ENCODE assay signal across 9 mouse cellular contexts in genomic region chr2:25708121-25708520, GRCm38 (mm10). TPM values are rescaled to one million over a fixed set of nuclear protein-coding genes. Genes with fewer than 3 reads are reported as not detected.
DNase-seq lines count a peak whose midpoint lies in the region; ATAC-seq and TF ChIP-seq lines count a peak whose summit lies in the region.
"Had no signal": no experiment of that assay in that cellular context is flagged by ENCODE, and none has a peak within 500 bp of the region (broad histone marks: within the 10 kb centered on the region; RNA-seq: fewer than 3 reads in every experiment).

No protein-coding gene starts in this region.

- H3K9ac ChIP-seq in liver, adult 2 months (ENCODE audit: low read depth, low read length) = no peak overlapping the region
- H3K9ac ChIP-seq in liver, embryonic 11.5 days (ENCODE audit: low read depth, low read length) = no peak overlapping the region
- H3K9ac ChIP-seq in forebrain, embryonic 16.5 days (replicated peaks; ENCODE audit: low read depth, low read length) = no peak overlapping the region
- H3K9ac ChIP-seq in intestine, embryonic 15.5 days = no peak overlapping the region
- peak overlapping the region; percentile 41; the same call in 1 of the 2 replicates for H3K9ac ChIP-seq in neural tube, embryonic 13.5 days

- no peak for TF ChIP-seq POLR2A in liver, adult 2 months (IDR thresholded peaks at IDR 0.05; ENCODE audit: extremely low read depth, insufficient read depth, low read length)
- TF ChIP-seq POLR2A in brain, embryonic 14.5 days (IDR thresholded peaks at IDR 0.05; ENCODE audit: borderline replicate concordance, extremely low read depth, insufficient read depth, insufficient read length, poor library complexity, severe bottlenecking) = no peak

- 88% methylated on average over 2 of the region's 2 CpGs for WGBS in liver, adult 2 months
- 63% methylated on average over 2 of the region's 2 CpGs for WGBS in liver, embryonic 11.5 days
- WGBS in forebrain, embryonic 16.5 days = 87% methylated on average over 2 of the region's 2 CpGs
- 68% methylated on average over 2 of the region's 2 CpGs for WGBS in intestine, embryonic 15.5 days
- 84% methylated on average over 2 of the region's 2 CpGs for WGBS in neural tube, embryonic 13.5 days

- no peak overlapping the region; the same call in 1 of the 2 replicates for H3K27ac ChIP-seq in liver, adult 2 months (replicated peaks; ENCODE audit: insufficient read depth, low read depth, low read length)
- no peak overlapping the region for H3K27ac ChIP-seq in liver, embryonic 11.5 days (ENCODE audit: low read depth, low read length)
- no peak overlapping the region for H3K27ac ChIP-seq in forebrain, embryonic 16.5 days (ENCODE audit: low read length)
- H3K27ac ChIP-seq in intestine, embryonic 15.5 days = no peak overlapping the region
- H3K27ac ChIP-seq in neural tube, embryonic 13.5 days (replicated peaks) = no peak overlapping the region

- no peaks in the 10 kb centered on the region for H3K9me3 ChIP-seq in liver, embryonic 11.5 days (ENCODE audit: control insufficient read depth, low read length)
- H3K9me3 ChIP-seq in forebrain, embryonic 16.5 days (ENCODE audit: control insufficient read depth, low read length) = no peaks in the 10 kb centered on the region
- no peaks in the 10 kb centered on the region for H3K9me3 ChIP-seq in intestine, embryonic 15.5 days
- no peaks in the 10 kb centered on the region for H3K9me3 ChIP-seq in neural tube, embryonic 13.5 days

- intact Hi-C loops in left cerebral cortex, postnatal 25 days (cut with DNase I) = loop anchor here (5.0 kb wide), 1 partner anchor 274 kb away; the partner anchor contains the start of gene Camsap1

- no peak overlapping the region for H3K4me3 ChIP-seq in liver, adult 2 months (ENCODE audit: insufficient read depth, low read depth, low read length)
- no peak overlapping the region for H3K4me3 ChIP-seq in liver, embryonic 11.5 days (ENCODE audit: low read depth, low read length)
- H3K4me3 ChIP-seq in forebrain, embryonic 16.5 days (replicated peaks; ENCODE audit: low read length) = 0 out of 2 replicates have a peak overlapping the region, but pooled peaks have one; percentile 15
- 0 out of 2 replicates have a peak overlapping the region, but pooled peaks have one; percentile 8 for H3K4me3 ChIP-seq in intestine, embryonic 15.5 days (replicated peaks)
- peak overlapping the region; percentile 23 for H3K4me3 ChIP-seq in neural tube, embryonic 13.5 days

- peak; percentile 23 for DNase-seq in liver, adult 2 months (ENCODE audit: extremely low read depth, low read depth, low spot score)
- DNase-seq in liver, embryonic 11.5 days (ENCODE audit: low spot score) = no peak
- peak; percentile 36 for DNase-seq in brain, embryonic 14.5 days (ENCODE audit: low read depth)
- DNase-seq in left cerebral cortex, postnatal 25 days (ENCODE audit: low spot score in 2 of 2) = peak; percentile 22 to 57
- DNase-seq in thymus, postnatal 14 days = peak; percentile 45

- no peaks in the 10 kb centered on the region for H3K79me2 ChIP-seq in liver, adult 2 months (ENCODE audit: control insufficient read depth, insufficient read depth, low read length)

- TF ChIP-seq CTCF in liver, adult 2 months (IDR thresholded peaks at IDR 0.05; ENCODE audit: low read depth, low read length) = peak; percentile 28; the same call in 1 of the 2 replicates
- TF ChIP-seq CTCF in brain, embryonic 14.5 days (IDR thresholded peaks at IDR 0.05; ENCODE audit: borderline replicate concordance, extremely low read depth, insufficient read depth, insufficient read length) = peak; percentile 41; the same call in 1 of the 2 replicates

- H3K4me2 ChIP-seq in liver, embryonic 11.5 days = no peak overlapping the region
- peak overlapping the region; percentile 46 for H3K4me2 ChIP-seq in forebrain, embryonic 16.5 days (ENCODE audit: low read length)
- peak overlapping the region; percentile 40 for H3K4me2 ChIP-seq in intestine, embryonic 15.5 days (replicated peaks)
- peak overlapping the region; percentile 86 for H3K4me2 ChIP-seq in neural tube, embryonic 13.5 days

- no peak for ATAC-seq in liver, embryonic 11.5 days (replicated peaks; ENCODE audit: low FRiP score)
- no peak for ATAC-seq in forebrain, embryonic 16.5 days
- ATAC-seq in intestine, embryonic 15.5 days = no peak
- no peak for ATAC-seq in neural tube, embryonic 13.5 days (ENCODE audit: low read depth)

- H3K36me3 ChIP-seq in liver, adult 2 months (ENCODE audit: control insufficient read depth, insufficient read depth, low read length) = no peaks in the 10 kb centered on the region
- no peaks in the 10 kb centered on the region for H3K36me3 ChIP-seq in liver, embryonic 11.5 days (ENCODE audit: control insufficient read depth, insufficient read depth, low read length)
- H3K36me3 ChIP-seq in forebrain, embryonic 16.5 days (ENCODE audit: control insufficient read depth, insufficient read depth) = no peaks in the 10 kb centered on the region
- H3K36me3 ChIP-seq in intestine, embryonic 15.5 days = peaks cover 3% of the 10 kb centered on the region; the same call in 1 of the 2 replicates
- H3K36me3 ChIP-seq in neural tube, embryonic 13.5 days = no peaks in the 10 kb centered on the region

- H3K4me1 ChIP-seq in liver, adult 2 months (ENCODE audit: control insufficient read depth, insufficient read depth, low read length) = peaks cover 14% of the 10 kb centered on the region; the same call in 1 of the 2 replicates
- H3K4me1 ChIP-seq in liver, embryonic 11.5 days (replicated peaks; ENCODE audit: control insufficient read depth, insufficient read depth, low read length) = no peaks in the 10 kb centered on the region
- peaks cover 19% of the 10 kb centered on the region for H3K4me1 ChIP-seq in forebrain, embryonic 16.5 days (replicated peaks; ENCODE audit: control insufficient read depth, insufficient read depth, low read length)
- H3K4me1 ChIP-seq in intestine, embryonic 15.5 days (replicated peaks) = peaks cover 12% of the 10 kb centered on the region
- peaks cover 22% of the 10 kb centered on the region for H3K4me1 ChIP-seq in neural tube, embryonic 13.5 days (replicated peaks)

- H3K27me3 ChIP-seq in liver, adult 2 months (ENCODE audit: control insufficient read depth, insufficient read depth, low read length) = no peaks in the 10 kb centered on the region
- no peaks in the 10 kb centered on the region; the same call in 1 of the 2 replicates for H3K27me3 ChIP-seq in liver, embryonic 11.5 days (replicated peaks; ENCODE audit: control insufficient read depth, insufficient read depth, low read length)
- no peaks in the 10 kb centered on the region for H3K27me3 ChIP-seq in forebrain, embryonic 16.5 days (replicated peaks; ENCODE audit: control insufficient read depth, insufficient read depth, low read length)
- H3K27me3 ChIP-seq in intestine, embryonic 15.5 days (replicated peaks) = no peaks in the 10 kb centered on the region
- no peaks in the 10 kb centered on the region for H3K27me3 ChIP-seq in neural tube, embryonic 13.5 days

RNA-seq across cellular contexts. Expression of gene Bmyc, which starts 1.6 kb away (rescaled TPM):
- 1.0 and 1.9 TPM in 2 replicates for total RNA-seq in liver, adult 2 months (2014; rRNA removed)
- 4.7 and 6.8 TPM in 2 replicates for polyA plus RNA-seq in liver, adult 2 months (2012; rRNA removed)
- polyA plus RNA-seq in liver, embryonic 11.5 days (2014; fragmentation: Nextera tagmentation; extraction: Ambion mirVana) = 35.6 and 37.8 TPM in 2 replicates
- 64.5 and 74.8 TPM in 2 replicates for polyA plus RNA-seq in brain, embryonic 14.5 days (2012; rRNA removed)
- polyA plus RNA-seq in forebrain, embryonic 16.5 days (2015; fragmentation: Nextera tagmentation; extraction: Ambion mirVana) = 105 and 127 TPM in 2 replicates
- polyA plus RNA-seq in intestine, embryonic 15.5 days (2015; fragmentation: Nextera tagmentation; extraction: Ambion mirVana) = 87.2 and 98.7 TPM in 2 replicates
- 10 to 100 TPM; 85.6 to 89.4 TPM for total RNA-seq in left cerebral cortex, postnatal 25 days (2021)
- polyA plus RNA-seq in neural tube, embryonic 13.5 days (2015; fragmentation: Nextera tagmentation; extraction: Ambion mirVana) = 113 and 121 TPM in 2 replicates

RNA-seq across cellular contexts. Expression of gene Obp2a, which starts 8.3 kb away (rescaled TPM):
- not detected in 2 replicates for total RNA-seq in liver, adult 2 months (2014; rRNA removed)
- polyA plus RNA-seq in liver, adult 2 months (2012; rRNA removed) = not detected in 2 replicates
- not detected in 2 replicates for polyA plus RNA-seq in liver, embryonic 11.5 days (2014; fragmentation: Nextera tagmentation; extraction: Ambion mirVana)
- not detected in 2 replicates for polyA plus RNA-seq in brain, embryonic 14.5 days (2012; rRNA removed)
- polyA plus RNA-seq in forebrain, embryonic 16.5 days (2015; fragmentation: Nextera tagmentation; extraction: Ambion mirVana) = not detected in 2 replicates
- polyA plus RNA-seq in intestine, embryonic 15.5 days (2015; fragmentation: Nextera tagmentation; extraction: Ambion mirVana) = not detected in 2 replicates
- not detected for total RNA-seq in left cerebral cortex, postnatal 25 days (2021)
- not detected in 2 replicates for polyA plus RNA-seq in neural tube, embryonic 13.5 days (2015; fragmentation: Nextera tagmentation; extraction: Ambion mirVana)
- total RNA-seq: left cerebral cortex, adult 8-10 months had no signal

RNA-seq across cellular contexts. Expression of gene Lcn10, which starts 25.6 kb away (rescaled TPM):
- total RNA-seq in liver, adult 2 months (2014; rRNA removed) = not detected in 2 replicates
- polyA plus RNA-seq in liver, adult 2 months (2012; rRNA removed) = not detected in 2 replicates
- not detected in 2 replicates for polyA plus RNA-seq in liver, embryonic 11.5 days (2014; fragmentation: Nextera tagmentation; extraction: Ambion mirVana)
- polyA plus RNA-seq in brain, embryonic 14.5 days (2012; rRNA removed) = not detected in 2 replicates
- not detected in 2 replicates for polyA plus RNA-seq in forebrain, embryonic 16.5 days (2015; fragmentation: Nextera tagmentation; extraction: Ambion mirVana)
- not detected in 2 replicates for polyA plus RNA-seq in intestine, embryonic 15.5 days (2015; fragmentation: Nextera tagmentation; extraction: Ambion mirVana)
- not detected for total RNA-seq in left cerebral cortex, postnatal 25 days (2021)
- polyA plus RNA-seq in neural tube, embryonic 13.5 days (2015; fragmentation: Nextera tagmentation; extraction: Ambion mirVana) = not detected in 2 replicates
- total RNA-seq: left cerebral cortex, adult 8-10 months had no signal

RNA-seq across cellular contexts. Expression of gene Obp2b, which starts 28.7 kb away (rescaled TPM):
- total RNA-seq in liver, adult 2 months (2014; rRNA removed) = not detected in 2 replicates
- polyA plus RNA-seq in liver, adult 2 months (2012; rRNA removed) = not detected in 2 replicates
- not detected in 2 replicates for polyA plus RNA-seq in liver, embryonic 11.5 days (2014; fragmentation: Nextera tagmentation; extraction: Ambion mirVana)
- not detected in 2 replicates for polyA plus RNA-seq in brain, embryonic 14.5 days (2012; rRNA removed)
- not detected in 2 replicates for polyA plus RNA-seq in forebrain, embryonic 16.5 days (2015; fragmentation: Nextera tagmentation; extraction: Ambion mirVana)
- polyA plus RNA-seq in intestine, embryonic 15.5 days (2015; fragmentation: Nextera tagmentation; extraction: Ambion mirVana) = not detected in 2 replicates
- total RNA-seq in left cerebral cortex, postnatal 25 days (2021) = not detected
- not detected in 2 replicates for polyA plus RNA-seq in neural tube, embryonic 13.5 days (2015; fragmentation: Nextera tagmentation; extraction: Ambion mirVana)

RNA-seq across cellular contexts. Expression of gene Lcn6, which starts 31.5 kb away (rescaled TPM):
- total RNA-seq in liver, adult 2 months (2014; rRNA removed) = not detected in 2 replicates
- not detected in 2 replicates for polyA plus RNA-seq in liver, adult 2 months (2012; rRNA removed)
- not detected in 2 replicates for polyA plus RNA-seq in liver, embryonic 11.5 days (2014; fragmentation: Nextera tagmentation; extraction: Ambion mirVana)
- polyA plus RNA-seq in brain, embryonic 14.5 days (2012; rRNA removed) = not detected in 2 replicates
- polyA plus RNA-seq in forebrain, embryonic 16.5 days (2015; fragmentation: Nextera tagmentation; extraction: Ambion mirVana) = not detected in 2 replicates
- not detected in 2 replicates for polyA plus RNA-seq in intestine, embryonic 15.5 days (2015; fragmentation: Nextera tagmentation; extraction: Ambion mirVana)
- total RNA-seq in left cerebral cortex, postnatal 25 days (2021) = not detected
- polyA plus RNA-seq in neural tube, embryonic 13.5 days (2015; fragmentation: Nextera tagmentation; extraction: Ambion mirVana) = not detected in 2 replicates
- total RNA-seq: left cerebral cortex, adult 8-10 months had no signal

Comparison
In these comparisons a context has a peak if more than half of its experiments do, and no peak if none do; other contexts are left out.
1. H3K4me3 ChIP-seq: peak in forebrain, embryonic 16.5 days (single experiment), intestine, embryonic 15.5 days (single experiment) and neural tube, embryonic 13.5 days (single experiment); none in liver, adult 2 months (single experiment) and liver, embryonic 11.5 days (single experiment).